Mouse (Mus musculus): ENCODE data around the gene Efemp2. TPM values are rescaled to one million over a fixed set of nuclear protein-coding genes. Genes with fewer than 3 reads are reported as not detected.
"Not testable (repeated sequence)": the region's sequence is repeated elsewhere in the genome, so short reads cannot be mapped to it uniquely, and the experiment has no call there.

Gene Efemp2
- total and polyA plus RNA-seq, 3 experiments: 10.4 to 17.7 TPM; not detected in 1

DNA sequence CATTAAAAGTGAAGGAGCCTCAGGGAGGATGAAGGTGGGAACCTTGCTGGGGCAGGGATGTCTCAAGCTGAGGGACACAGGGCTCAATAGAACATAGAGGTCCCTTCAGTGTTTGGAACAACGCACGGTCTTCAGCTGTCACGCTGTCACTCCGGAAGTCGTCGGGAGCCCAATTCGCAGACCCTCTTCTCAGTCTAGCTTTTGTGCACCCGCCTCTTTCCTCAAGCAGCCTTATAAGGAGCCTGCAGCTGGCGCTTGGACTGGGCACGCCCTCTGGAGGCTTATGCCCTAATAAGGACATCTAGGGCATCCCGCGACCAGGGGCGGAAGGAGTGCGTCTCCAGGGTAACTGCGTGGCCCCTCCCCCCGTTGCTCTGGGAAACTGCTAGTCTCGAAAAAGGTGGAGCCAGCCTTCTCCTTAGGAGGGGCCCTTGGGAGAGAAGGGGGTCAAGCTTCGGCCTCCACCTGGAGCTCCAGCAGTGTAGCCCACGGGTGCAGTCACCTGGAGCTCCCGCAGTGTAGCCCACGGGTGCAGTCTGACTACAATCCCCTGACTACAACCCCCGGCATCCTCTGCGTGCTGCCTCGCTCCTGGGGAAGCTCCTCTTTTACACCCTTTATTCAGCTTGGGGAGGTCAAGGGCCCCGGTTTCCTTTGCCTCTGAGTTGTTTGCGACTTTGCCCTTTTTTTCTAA lies 15.3 kb downstream of the Efemp2 start (continued):
- TF ChIP-seq GATA1 (IDR thresholded peaks at IDR 0.05; ENCODE audit: low read depth, low read length) (no peak), TBP (IDR thresholded peaks at IDR 0.05; ENCODE audit: low read depth, low read length) (peak; percentile 95), GABPA (IDR thresholded peaks at IDR 0.05; ENCODE audit: low read depth, low read length) (no peak), POLR2A (IDR thresholded peaks at IDR 0.05; ENCODE audit: control insufficient read depth in 1 of 2, insufficient read depth in 1 of 2, low read depth in 1 of 2, low read length in 2 of 2, poor library complexity in 1 of 2) (peak; percentile 56 to 93), CTCF (IDR thresholded peaks at IDR 0.05 in 2 of 3, conservative IDR thresholded peaks at IDR 0.05 in 1 of 3; ENCODE audit: control insufficient read depth in 1 of 3, insufficient read depth in 1 of 3, low read depth in 2 of 3, low read length in 3 of 3, poor library complexity in 1 of 3, severe bottlenecking in 1 of 3) (no peak), EP300 (IDR thresholded peaks at IDR 0.05; ENCODE audit: low read depth in 1 of 2, low read length in 2 of 2) (peak in 1 of 2 experiments; percentile 31; a peak in 1 of 4 replicates), MYB (IDR thresholded peaks at IDR 0.05; ENCODE audit: low read depth, low read length) (no peak), TAL1 (IDR thresholded peaks at IDR 0.05; ENCODE audit: low read length) (no peak), POLR2AphosphoS5 (IDR thresholded peaks at IDR 0.05; ENCODE audit: borderline replicate concordance, low read depth, low read length) (0 out of 2 replicates have a peak, but pooled peaks have one; percentile 65), RAD21 (IDR thresholded peaks at IDR 0.05; ENCODE audit: low read depth, low read length) (no peak)

DNA sequence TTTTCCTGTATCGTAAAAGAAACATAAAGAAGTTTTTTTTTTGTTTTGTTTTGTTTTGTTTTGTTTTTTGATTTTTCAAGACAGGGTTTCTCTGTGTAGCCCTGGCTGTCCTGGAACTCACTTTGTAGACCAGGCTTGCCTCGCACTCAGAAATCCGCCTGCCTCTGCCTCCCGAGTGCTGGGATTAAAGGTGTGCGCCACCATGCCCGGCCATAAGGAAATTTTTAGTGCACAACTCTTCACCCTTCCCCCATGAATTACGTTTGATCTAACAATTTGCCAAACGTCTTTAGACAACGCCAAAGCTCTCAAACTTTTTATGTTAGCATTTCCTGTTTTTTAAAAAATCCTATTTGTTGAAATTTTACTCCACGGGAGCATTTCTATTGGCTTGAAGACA lies 16.0 kb downstream of the Efemp2 start:
- H3K9me3 ChIP-seq (replicated peaks; ENCODE audit: insufficient read depth, low read length); H3K27me3 ChIP-seq (ENCODE audit: control insufficient read depth in 1 of 2, insufficient read depth in 2 of 2, low read length in 2 of 2); DNase-seq (ENCODE audit: low read depth, low spot score): not testable (repeated sequence)
- TF ChIP-seq E2F4 (IDR thresholded peaks at IDR 0.05; ENCODE audit: borderline replicate concordance, low read depth, low read length): peak; percentile 64; the same call in 1 of the 2 replicates
- Histone ChIP-seq H3K4me1 (ENCODE audit: control insufficient read depth in 1 of 2, insufficient read depth in 2 of 2, low read length in 2 of 2) (peaks cover 0 to 12% of the 10 kb centered on the region in 2 experiments; a peak in 2 of 4 replicates), H3K36me3 (ENCODE audit: control insufficient read depth in 1 of 2, insufficient read depth in 2 of 2, low read length in 2 of 2) (peaks cover 0 to 13% of the 10 kb centered on the region in 2 experiments), H3K27ac (ENCODE audit: control insufficient read depth, low read depth, low read length) (peak overlapping the region; percentile 89), H3K4me3 (ENCODE audit: control insufficient read depth in 1 of 2, insufficient read depth in 1 of 2, low read depth in 2 of 2, low read length in 2 of 2) (peak overlapping the region; percentile 52 to 58), H3K9ac (ENCODE audit: control insufficient read depth, low read depth, low read length, poor library complexity, severe bottlenecking) (peak overlapping the region; percentile 62), H3K79me2 (ENCODE audit: control insufficient read depth, insufficient read depth, low read length, poor library complexity) (peaks cover 31% of the 10 kb centered on the region)

DNA sequence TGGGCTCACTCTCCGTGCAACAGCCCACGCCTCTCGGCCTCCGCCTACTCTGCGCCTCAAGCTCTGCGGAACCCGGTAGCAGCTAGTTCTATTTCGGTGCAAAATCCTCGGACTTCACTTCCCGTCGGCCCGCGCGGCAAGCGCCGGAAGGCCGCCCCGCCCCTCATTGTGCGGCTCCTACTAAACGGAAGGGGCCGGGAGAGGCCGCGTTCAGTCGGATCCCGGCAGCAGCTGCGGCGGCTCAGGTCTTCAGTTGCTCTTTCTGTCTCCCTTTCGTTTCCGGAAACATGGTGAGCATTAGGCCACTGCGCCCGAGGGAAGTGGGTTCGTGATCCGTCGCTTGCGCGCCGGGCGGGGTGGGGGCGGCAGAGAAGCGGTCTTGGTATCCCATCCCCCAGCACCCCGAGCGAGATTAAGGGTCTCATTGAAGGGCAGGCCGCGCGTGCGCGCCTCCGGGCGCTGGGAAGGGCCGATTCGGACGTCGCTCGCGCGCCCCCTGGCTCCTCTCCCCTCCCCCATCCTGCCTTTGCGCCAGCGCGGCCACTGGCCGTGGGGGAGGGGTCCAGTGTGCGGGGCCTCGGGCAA lies 16.7 kb downstream of the Efemp2 start, which contains the start of gene Cfl1:
Gene Cfl1 (plus strand): TSS at position 143 of the 585 bp plus-strand sequence.
- Histone ChIP-seq H3K79me2 (ENCODE audit: control insufficient read depth, insufficient read depth, low read length, poor library complexity) (peaks cover 31% of the 10 kb centered on the region), H3K4me1 (ENCODE audit: control insufficient read depth in 1 of 2, insufficient read depth in 2 of 2, low read length in 2 of 2) (peaks cover 0 to 12% of the 10 kb centered on the region in 2 experiments; a peak in 2 of 4 replicates), H3K27me3 (ENCODE audit: control insufficient read depth in 1 of 2, insufficient read depth in 2 of 2, low read length in 2 of 2) (no peaks in the 10 kb centered on the region), H3K27ac (ENCODE audit: control insufficient read depth, low read depth, low read length) (peak within 1 kb of the TSS; percentile 93), H3K36me3 (ENCODE audit: control insufficient read depth in 1 of 2, insufficient read depth in 2 of 2, low read length in 2 of 2) (peaks cover 0 to 13% of the 10 kb centered on the region in 2 experiments), H3K4me3 (ENCODE audit: control insufficient read depth in 1 of 2, insufficient read depth in 1 of 2, low read depth in 2 of 2, low read length in 2 of 2) (peak within 1 kb of the TSS; percentile 80 to 87), H3K9me3 (replicated peaks; ENCODE audit: insufficient read depth, low read length) (no peaks in the 10 kb centered on the region), H3K9ac (ENCODE audit: control insufficient read depth, low read depth, low read length, poor library complexity, severe bottlenecking) (peak within 1 kb of the TSS; percentile 99)
- DNase-seq (ENCODE audit: low read depth, low spot score): peak; percentile 98
- TF ChIP-seq MAZ (IDR thresholded peaks at IDR 0.05; ENCODE audit: low read depth, low read length): no peak; the same call in 1 of the 2 replicates
- TF ChIP-seq CTCF (IDR thresholded peaks at IDR 0.05 in 2 of 3, conservative IDR thresholded peaks at IDR 0.05 in 1 of 3; ENCODE audit: control insufficient read depth in 1 of 3, insufficient read depth in 1 of 3, low read depth in 2 of 3, low read length in 3 of 3, poor library complexity in 1 of 3, severe bottlenecking in 1 of 3): peak in 1 of 3 experiments; percentile 17; a peak in 1 of 6 replicates
- no peak; the same call in none of the 2 replicates for TF ChIP-seq USF1 (IDR thresholded peaks at IDR 0.05; ENCODE audit: low read depth, low read length)
- peak; percentile 94 to 98 for TF ChIP-seq POLR2A (IDR thresholded peaks at IDR 0.05; ENCODE audit: control insufficient read depth in 1 of 2, insufficient read depth in 1 of 2, low read depth in 1 of 2, low read length in 2 of 2, poor library complexity in 1 of 2)
- TF ChIP-seq CHD1 (IDR thresholded peaks at IDR 0.05; ENCODE audit: low read depth, low read length): no peak
- TF ChIP-seq MYC (IDR thresholded peaks at IDR 0.05; ENCODE audit: low read depth, low read length): no peak
- no peak for TF ChIP-seq ZNF384 (IDR thresholded peaks at IDR 0.05; ENCODE audit: low read depth, low read length)
- TF ChIP-seq ZMIZ1 (IDR thresholded peaks at IDR 0.05; ENCODE audit: low read depth, low read length): peak; percentile 89
- TF ChIP-seq MAX (IDR thresholded peaks at IDR 0.05; ENCODE audit: low read length): peak; percentile 8
- peak; percentile 66 for TF ChIP-seq NRF1 (IDR thresholded peaks at IDR 0.05; ENCODE audit: insufficient read depth, low read depth, low read length, poor library complexity, severe bottlenecking)
- TF ChIP-seq SMC3 (IDR thresholded peaks at IDR 0.05; ENCODE audit: low read depth, low read length): no peak
- peak; percentile 65; the same call in 1 of the 2 replicates for TF ChIP-seq TCF12 (IDR thresholded peaks at IDR 0.05; ENCODE audit: low read depth, low read length)
- peak; percentile 93 for TF ChIP-seq ELF1 (IDR thresholded peaks at IDR 0.05; ENCODE audit: low read depth, low read length)
- TF ChIP-seq ZC3H11A (IDR thresholded peaks at IDR 0.05; ENCODE audit: low read depth, low read length): no peak
- no peak for TF ChIP-seq USF2 (IDR thresholded peaks at IDR 0.05; ENCODE audit: borderline replicate concordance in 1 of 2, insufficient read depth in 1 of 2, low read depth in 1 of 2, low read length in 2 of 2)
- TF ChIP-seq KAT2A (conservative IDR thresholded peaks at IDR 0.05; ENCODE audit: low read depth, low read length): peak; percentile 84
- TF ChIP-seq E2F4 (IDR thresholded peaks at IDR 0.05; ENCODE audit: borderline replicate concordance, low read depth, low read length): no peak
- TF ChIP-seq CHD2 (IDR thresholded peaks at IDR 0.05; ENCODE audit: low read length): peak; percentile 43; the same call in 1 of the 2 replicates
